Mouse (Mus musculus) G1E (cell line): ENCODE data around the gene Ralgps1.

Experiments
- CTCF ChIP-seq: IDR thresholded peaks from 2 replicates; pipeline ENCODE4 v1.5.1; 2012; ENCODE audit warnings: low read depth, low read length, inconsistent platforms, mixed read lengths
- POLR2AphosphoS5 ChIP-seq: IDR thresholded peaks from 2 replicates; pipeline ENCODE4 v1.6.1; 2012; ENCODE audit warnings: low read depth, low read length, inconsistent platforms; ENCODE audit not compliant: insufficient replicate concordance

DNA sequence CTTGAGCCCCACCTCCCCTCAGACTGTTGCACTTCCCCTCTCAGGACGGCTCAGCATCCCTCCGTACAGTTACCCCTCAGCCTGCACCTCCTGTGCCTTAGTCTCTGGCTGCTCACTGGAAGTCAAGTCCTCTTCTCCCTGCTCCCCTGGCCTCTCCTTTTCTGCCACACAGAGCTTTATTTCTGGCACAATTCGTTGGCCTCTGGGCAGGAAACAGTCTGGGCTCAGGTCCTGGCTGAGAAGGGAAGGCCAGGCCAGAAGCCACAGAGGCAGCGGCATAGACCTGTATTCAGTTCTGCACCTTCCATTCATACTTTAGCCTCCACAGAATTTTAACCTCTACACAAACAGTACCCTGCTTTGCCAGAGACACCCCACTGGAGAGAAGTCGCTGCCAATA, 124.4 kb downstream of the Ralgps1 start:
- TF ChIP-seq CTCF (no peak), POLR2AphosphoS5 (no peak)
